Mouse (Mus musculus): ENCODE data around the gene Ccnd3. TPM values are rescaled to one million over a fixed set of nuclear protein-coding genes. Genes with fewer than 3 reads are reported as not detected.

Gene Ccnd3
- total RNA-seq, 2 experiments from 2014 or later = 35.5 to 99.8 TPM

DNA sequence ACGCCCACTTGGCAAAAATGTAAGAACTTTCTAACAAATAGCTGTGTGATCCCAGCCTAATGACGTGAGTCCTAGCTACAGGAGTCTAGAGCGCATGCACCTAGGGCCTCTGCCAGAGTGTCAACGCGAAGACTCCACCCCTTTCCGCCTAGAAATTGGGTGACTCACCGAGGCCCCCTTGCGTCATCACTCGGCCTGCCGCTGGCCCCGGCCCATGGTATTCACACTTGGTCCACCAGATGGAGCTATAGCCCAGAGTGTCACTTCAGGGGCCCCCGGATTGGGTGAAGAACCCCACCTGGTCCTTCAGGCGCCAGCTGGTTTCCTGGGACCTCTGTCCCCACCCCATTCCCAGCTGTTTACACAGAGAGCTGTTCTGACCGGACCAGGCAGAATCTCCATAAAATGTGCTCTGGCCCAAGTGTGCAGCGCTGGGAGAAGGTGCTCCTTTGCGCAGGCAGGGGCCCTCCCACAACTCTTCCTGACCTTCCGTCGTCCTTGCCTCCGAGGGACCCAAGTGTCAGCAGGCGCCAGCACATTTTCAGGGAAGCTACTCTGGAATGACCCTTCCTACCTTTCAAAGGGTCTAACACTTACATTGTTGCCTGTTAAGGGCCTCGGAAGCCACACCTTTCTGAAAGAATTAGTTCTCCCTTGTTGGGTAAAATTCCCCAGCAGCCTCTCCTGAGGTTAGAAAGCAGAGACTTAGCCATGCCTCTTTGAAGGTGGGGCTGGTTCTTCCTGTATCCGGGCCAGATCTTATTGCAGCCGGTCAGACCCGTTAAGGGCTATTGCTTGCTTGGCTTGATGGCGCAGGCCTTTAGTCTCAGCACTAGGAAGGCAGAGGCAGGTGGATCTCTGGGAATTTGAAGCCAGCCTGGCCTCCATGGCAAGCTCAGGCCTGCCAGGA lies 6.5 kb downstream of the Ccnd3 start:
- ATAC-seq (replicated peaks; ENCODE audit: poor library complexity, severe bottlenecking) = peak; percentile 83

DNA sequence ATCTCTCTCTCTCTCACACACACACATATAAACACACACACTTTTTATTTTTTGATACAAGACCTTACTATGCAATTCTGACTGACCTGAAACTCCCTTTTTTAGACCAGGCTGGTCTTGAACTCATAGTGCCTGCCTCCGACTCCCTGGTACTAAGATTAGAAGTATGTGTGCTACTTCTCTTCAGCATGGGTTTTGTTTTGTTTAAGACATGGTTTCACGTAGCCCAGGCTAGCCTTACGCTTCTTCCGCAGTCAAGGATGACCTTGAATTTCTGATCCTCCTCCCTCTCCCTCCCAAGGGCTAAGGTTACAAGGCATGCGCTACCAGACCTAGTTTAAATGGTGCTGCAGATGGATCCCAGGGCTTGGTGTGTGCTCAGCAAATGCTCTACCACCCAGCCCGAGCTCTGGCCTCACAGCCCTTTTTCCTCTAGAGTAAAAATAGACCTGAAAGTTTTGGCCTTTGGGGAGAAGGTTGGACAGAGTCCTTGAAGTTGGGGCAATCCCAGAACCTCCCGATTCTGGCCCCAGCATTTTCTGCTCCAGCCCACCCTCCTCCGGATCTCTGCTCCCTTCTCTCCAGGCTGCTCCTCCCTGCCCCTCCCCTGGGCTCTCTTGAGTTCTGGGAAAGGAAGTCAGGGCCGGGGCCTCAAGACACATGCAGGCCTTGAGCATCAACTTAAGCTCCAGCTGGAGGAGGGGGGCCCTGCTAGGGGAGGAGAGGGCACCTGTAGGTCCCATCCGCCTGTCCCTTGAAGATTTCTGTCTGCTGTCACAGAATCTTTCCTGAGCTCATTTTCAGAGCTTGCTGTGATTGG lies 8.3 kb downstream of the Ccnd3 start:
- ATAC-seq (replicated peaks; ENCODE audit: poor library complexity, severe bottlenecking) = no peak

DNA sequence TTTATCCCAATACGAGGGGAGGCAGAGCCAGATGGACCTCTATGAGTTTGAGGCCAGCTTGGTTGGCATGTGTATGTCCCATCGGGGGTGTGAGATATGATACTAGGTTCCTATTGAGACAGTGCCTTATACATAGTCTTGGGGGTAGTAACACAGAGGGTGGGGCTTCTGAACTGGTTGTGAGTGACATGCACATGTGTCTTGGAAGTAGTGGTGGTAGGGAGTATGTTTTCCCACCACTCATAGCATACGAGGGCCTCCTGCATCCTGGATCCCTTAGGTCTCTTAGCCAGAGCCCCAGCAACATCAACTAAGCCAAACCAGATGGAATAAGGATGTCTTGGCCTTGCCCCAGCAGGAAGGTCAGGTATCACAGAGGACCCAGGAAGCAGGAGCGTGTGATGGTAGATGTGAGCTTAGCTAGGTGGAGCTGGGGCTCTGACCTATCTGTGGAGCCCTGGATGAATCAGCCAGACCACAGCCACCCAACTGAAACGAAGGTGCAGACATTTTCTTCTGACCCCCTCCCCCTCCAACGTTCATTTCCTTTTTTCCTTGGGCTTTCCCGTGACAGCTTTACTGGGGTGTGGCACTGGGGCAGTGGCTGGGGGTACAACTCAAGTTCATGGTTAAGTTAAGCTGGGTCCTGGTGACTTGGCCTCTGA lies 10.5 kb downstream of the Ccnd3 start:
- peak; percentile 13 for ATAC-seq (replicated peaks; ENCODE audit: poor library complexity, severe bottlenecking)

DNA sequence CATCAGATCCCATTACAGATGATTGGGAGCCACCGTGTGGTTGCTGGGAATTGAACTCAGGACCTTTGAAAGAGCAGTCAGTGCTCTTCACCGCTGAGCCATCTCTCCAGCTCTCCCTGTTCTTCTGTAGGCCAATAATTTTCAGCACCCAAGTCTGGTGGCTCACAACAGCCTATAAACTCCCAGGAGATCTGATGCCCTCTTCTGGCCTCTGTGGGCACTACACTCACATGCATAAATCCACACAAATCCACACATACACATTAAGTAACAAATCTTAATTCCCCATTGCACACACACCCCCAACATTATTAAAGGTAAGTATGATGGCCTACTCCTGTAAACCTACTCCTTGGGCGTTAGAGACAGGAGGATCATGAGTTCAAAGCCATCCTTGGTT lies 11.4 kb downstream of the Ccnd3 start:
- ATAC-seq (replicated peaks; ENCODE audit: poor library complexity, severe bottlenecking) = no peak

GRCm38 (mm10) chr17:47518205-47518604 lies 13.4 kb downstream of the Ccnd3 start:
- no peak for ATAC-seq (replicated peaks; ENCODE audit: poor library complexity, severe bottlenecking)

DNA sequence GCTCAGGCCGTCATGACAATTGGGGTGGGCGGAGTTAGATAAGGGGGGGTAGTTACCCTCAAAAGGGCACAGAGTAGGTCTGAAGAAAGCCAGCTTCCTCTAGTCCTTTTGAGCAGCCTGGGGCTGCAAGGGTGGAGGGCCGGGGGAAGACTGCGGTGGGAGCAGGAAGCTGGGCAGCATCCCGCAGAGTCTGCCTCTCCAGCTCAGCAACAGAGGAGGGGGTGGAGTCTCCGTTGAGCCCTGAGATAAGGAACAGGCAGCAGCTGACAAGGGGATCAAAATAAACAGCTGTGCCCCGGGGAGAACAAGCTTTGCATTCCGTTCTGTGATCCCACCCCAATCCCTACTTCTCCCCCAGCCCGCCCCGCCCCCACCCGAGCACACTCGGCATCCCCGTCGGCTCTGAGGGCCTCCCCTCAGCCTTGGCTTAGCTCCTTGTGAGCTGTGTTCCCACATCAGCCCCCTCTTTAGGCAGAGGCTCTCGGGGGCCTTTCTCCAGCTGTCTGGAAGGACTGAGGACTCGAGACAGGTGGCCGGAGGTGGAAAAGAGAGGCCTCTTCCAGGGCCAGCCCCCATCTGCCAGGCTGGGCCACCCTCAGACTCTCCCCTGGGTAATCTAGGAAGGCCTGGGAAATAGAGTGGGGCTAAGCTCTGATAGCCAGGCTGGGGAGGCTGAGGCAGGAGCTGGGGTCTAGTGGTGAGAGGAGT lies 16.9 kb downstream of the Ccnd3 start:
- ATAC-seq (replicated peaks; ENCODE audit: poor library complexity, severe bottlenecking) = peak; percentile 79

- no peak for ATAC-seq (replicated peaks; ENCODE audit: poor library complexity, severe bottlenecking)
Observed at GRCm38 (mm10) chr17:47522536-47522935, 17.7 kb downstream of the Ccnd3 start.

DNA sequence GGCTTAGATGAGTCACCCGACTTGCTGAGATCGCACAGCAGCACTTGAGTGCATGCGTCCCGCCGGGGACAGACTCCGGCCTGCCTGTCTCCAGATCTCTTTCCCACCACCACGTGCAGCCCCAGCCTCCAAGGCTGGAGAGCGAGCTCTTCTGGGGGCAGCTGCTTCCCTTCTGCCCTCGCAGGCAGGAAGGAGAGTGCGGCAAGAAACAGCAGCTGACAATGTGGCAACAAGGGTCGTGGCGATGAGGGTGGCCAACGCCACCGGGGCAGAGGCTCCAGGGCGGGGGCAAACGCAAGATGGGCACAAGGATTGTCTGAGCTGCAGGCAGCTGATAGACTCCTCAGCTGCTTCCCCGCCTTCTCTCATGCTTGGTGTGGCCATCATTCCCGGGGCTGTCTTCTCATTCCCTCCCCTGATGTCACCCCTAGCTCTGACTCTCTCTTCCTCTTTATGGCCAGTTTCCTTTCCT lies 18.4 kb downstream of the Ccnd3 start:
- peak; percentile 61 for ATAC-seq (replicated peaks; ENCODE audit: poor library complexity, severe bottlenecking)

DNA sequence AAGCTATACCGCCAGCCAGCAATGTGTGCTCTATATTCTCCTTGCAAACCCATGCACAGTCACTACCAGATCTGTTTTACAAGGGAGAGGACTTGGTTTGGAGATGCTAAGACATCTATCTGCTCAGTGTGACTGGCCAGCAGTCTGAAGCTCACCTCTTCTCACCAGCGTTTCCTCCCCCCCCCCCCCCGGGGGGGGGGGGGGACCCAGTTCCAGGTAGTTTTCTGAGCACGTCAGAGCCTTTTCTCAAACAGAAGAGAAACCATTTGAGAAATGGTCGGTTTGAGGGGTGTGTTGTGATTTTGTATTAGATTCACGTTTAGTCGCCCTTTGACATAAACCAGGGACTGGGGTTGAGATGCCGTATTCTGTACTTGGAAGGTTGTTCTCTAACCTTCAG lies 19.2 kb downstream of the Ccnd3 start:
- no peak for ATAC-seq (replicated peaks; ENCODE audit: poor library complexity, severe bottlenecking)

DNA sequence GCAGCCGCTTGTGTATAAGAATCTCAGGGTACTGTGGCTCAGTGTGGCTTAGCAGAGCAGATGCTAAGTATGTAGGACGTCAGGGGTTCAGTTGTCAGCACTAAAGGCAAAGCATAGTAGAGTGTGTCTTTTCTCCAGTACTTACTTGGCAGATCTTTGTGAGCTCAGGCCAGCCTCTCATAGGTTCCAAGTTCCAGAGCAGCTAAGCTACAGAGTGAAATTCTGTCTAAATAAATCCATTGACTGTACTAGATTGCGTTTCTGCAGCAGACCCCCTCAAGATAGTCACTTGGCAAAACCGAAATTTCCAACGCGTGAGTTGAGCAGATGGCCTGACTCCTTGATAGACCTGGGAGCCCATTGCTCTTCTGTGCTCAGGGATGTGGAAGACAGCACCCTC lies 20.1 kb downstream of the Ccnd3 start:
- no peak for ATAC-seq (replicated peaks; ENCODE audit: poor library complexity, severe bottlenecking)

- peak; percentile 42 for ATAC-seq (replicated peaks; ENCODE audit: poor library complexity, severe bottlenecking)
Observed at GRCm38 (mm10) chr17:47526856-47527520, 22.1 kb downstream of the Ccnd3 start.

GRCm38 (mm10) chr17:47527581-47528300 lies 22.9 kb downstream of the Ccnd3 start:
- no peak for ATAC-seq (replicated peaks; ENCODE audit: poor library complexity, severe bottlenecking)

- ATAC-seq (replicated peaks; ENCODE audit: poor library complexity, severe bottlenecking) = no peak
Observed at GRCm38 (mm10) chr17:47528919-47529318, 24.1 kb downstream of the Ccnd3 start.

- no peak for ATAC-seq (replicated peaks; ENCODE audit: poor library complexity, severe bottlenecking)
Observed at GRCm38 (mm10) chr17:47529595-47529994, 24.7 kb downstream of the Ccnd3 start.

- peak; percentile 50 for ATAC-seq (replicated peaks; ENCODE audit: poor library complexity, severe bottlenecking)
Observed at GRCm38 (mm10) chr17:47531387-47531818, 26.6 kb downstream of the Ccnd3 start.

DNA sequence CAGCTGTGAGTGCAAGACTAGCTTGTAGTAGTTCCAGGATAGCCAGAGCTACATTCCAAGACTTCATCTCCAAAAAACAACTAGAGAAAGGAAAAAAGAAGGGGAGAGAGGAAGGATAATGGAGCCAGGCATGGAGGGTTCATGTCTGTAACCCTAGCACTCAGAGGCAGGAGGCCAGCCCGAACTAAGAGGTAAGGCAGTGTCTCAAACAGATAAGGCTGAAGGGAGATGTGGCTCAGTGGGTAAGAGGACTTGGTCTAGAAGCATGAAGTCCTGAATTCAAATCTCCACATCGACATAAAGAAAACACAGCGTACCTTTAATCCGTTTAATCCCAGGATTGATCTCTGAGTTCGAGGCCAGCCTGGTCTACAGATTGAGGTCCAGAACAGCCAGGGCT lies 27.5 kb downstream of the Ccnd3 start:
- ATAC-seq (replicated peaks; ENCODE audit: poor library complexity, severe bottlenecking) = no peak

GRCm38 (mm10) chr17:47533691-47534090 lies 28.8 kb downstream of the Ccnd3 start:
- no peak for ATAC-seq (replicated peaks; ENCODE audit: poor library complexity, severe bottlenecking)

- no peak for ATAC-seq (replicated peaks; ENCODE audit: poor library complexity, severe bottlenecking)
Observed at GRCm38 (mm10) chr17:47535812-47536236, 31.0 kb downstream of the Ccnd3 start.

DNA sequence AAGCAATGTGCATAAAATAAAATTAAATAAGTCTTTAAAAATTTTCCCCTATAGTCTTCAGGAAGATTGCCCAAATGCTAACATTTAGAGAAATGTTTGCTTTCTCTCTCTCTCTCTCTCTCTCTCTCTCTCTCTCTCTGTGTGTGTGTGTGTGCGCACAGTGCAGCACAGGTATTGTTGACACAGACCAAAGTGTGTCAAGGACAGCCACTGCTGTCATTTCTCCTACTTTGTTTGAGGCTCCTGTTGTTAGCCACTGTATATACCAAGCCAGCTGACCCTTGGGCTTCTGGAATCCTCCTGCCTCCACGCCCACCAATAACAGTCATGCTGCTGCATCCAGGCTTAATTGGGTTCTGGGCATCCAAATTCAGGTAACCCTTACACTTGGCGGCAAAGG lies 33.2 kb downstream of the Ccnd3 start:
- ATAC-seq (replicated peaks; ENCODE audit: poor library complexity, severe bottlenecking) = no peak

Measured in granulocyte monocyte progenitor cell, adult 5-6 weeks (primary cell).